Mouse (Mus musculus) frontal cortex, adult (tissue): ENCODE measurements at regions not wholly inside any gene's neighbourhood (a gene's known extent, or its start where the extent isn't known, plus 50 kb on each side); places are given as distances from the start of the nearest gene placed in this dataset.

Source experiments
- ATAC-seq: cut with Nextera tagmentation; 2 replicates; pipeline ENCODE4 v1.9.2; 2017; ENCODE audit warnings: mild to moderate bottlenecking, moderate library complexity, mixed read lengths; ENCODE audit not compliant: low TSS enrichment

GRCm38 (mm10) chr15:50246418-50247186 lies 3638.1 kb upstream of the Gm7489 start:
- no peak for ATAC-seq

GRCm38 (mm10) chr15:50260057-50260456 lies 3624.6 kb upstream of the Gm7489 start:
- no peak for ATAC-seq

GRCm38 (mm10) chr15:50261245-50261872 lies 3623.3 kb upstream of the Gm7489 start:
- ATAC-seq, result peak; percentile 83

GRCm38 (mm10) chr15:50267542-50267941 lies 3617.2 kb upstream of the Gm7489 start:
- no peak for ATAC-seq

DNA sequence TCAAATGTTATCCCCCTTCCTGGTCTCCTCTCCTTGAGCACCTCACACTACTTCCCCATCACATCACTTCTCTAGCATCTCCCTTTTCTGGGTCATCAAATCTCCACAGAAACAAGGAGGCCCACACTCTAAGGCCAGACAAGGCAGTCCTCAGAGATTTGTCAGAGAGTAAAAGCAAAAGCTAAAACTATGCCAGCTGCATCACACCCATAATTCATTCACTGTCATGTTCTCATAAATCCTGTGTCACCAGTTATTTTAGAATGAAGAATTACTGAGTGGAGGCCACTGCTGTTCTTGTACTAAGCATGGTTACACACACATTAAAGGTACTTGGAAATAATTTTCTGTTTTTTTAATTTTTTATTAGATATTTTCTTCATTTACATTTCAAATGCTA lies 3613.1 kb upstream of the Gm7489 start:
- peak; percentile 47; the same call in 1 of the 2 replicates for ATAC-seq

- ATAC-seq, result no peak
Observed at GRCm38 (mm10) chr15:50282576-50282975, 3602.1 kb upstream of the Gm7489 start.

DNA sequence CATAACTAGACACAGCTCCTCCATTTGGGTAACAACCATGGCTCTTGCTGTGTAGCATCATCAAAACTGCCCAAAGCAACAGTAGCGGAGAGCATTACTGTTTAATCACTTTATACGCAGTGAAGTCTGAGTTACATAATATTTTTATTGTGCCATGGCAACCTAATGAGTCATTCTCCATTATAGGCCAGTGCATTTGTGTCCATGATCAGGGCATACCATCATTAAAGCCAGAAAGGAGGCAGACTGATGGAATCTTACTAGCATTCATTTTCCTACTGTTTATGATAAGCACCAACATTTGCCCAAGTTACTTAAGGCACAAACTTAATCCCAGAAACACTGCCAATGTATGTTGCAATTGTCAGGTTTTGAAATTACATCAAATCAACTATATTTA lies 3601.2 kb upstream of the Gm7489 start:
- ATAC-seq, result no peak

DNA sequence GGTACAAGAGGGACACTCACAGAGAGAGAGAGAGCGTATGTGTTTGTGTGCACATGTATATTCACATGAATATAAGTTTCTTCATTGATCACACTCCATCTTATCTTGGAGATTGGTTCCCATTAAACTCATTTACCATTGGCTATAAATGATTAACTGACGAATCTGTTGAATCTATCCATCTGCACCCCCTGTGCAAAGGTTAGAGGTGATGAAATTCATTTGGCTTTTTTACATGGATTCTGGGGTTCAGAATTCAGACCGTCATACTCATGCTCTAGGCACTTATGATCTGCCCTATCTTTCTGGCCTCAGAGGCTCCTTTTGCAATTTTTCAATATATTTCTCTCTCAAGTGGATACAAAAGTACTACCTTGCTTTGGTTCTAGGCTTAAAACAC lies 3582.9 kb upstream of the Gm7489 start:
- no peak for ATAC-seq

DNA sequence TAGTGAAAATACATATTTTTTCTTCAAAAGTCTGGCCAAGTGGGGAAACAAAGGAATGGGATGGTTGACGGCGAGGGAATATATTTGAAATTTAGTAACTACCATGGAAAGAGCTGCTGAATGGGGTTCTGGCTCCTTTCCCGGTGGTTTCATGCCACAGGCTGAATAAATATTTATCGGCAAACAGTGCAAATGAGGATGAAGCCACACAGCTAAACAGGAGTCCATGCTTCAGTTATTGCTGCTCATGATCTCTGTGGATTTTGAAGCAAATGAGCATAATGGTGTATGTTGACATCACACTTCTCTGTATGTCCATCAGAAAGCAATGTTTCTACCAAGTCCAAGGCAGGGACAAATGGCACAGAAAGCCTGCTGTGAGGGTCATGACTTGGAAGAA lies 3580.6 kb upstream of the Gm7489 start:
- ATAC-seq, result no peak

GRCm38 (mm10) chr15:50320796-50321195 lies 3563.9 kb upstream of the Gm7489 start:
- no peak for ATAC-seq

GRCm38 (mm10) chr15:50345536-50345935 lies 3539.2 kb upstream of the Gm7489 start:
- ATAC-seq, result no peak

- ATAC-seq, result no peak
Observed at GRCm38 (mm10) chr15:50346953-50347352, 3537.8 kb upstream of the Gm7489 start.

- ATAC-seq, result no peak
Observed at GRCm38 (mm10) chr15:50360033-50360988, 3524.4 kb upstream of the Gm7489 start.

DNA sequence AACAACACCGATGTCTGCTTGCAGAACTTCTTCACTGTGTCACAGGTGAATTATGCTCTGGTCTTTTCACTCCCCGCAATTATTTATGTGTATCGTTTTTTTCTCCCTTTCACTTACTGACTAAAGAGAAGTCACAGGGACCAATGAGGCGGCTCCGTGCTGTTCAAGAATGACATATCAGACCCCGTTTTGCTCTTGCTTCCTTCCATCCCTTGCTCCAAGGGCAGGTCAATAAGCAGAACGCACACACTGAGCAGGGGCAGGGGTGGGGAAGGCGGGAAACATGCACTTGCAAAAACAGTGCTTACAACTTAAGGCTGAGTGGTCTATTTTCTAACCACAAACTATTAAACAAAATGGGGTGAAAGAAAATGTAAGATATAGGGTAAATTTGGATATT lies 3523.4 kb upstream of the Gm7489 start:
- ATAC-seq, result no peak

DNA sequence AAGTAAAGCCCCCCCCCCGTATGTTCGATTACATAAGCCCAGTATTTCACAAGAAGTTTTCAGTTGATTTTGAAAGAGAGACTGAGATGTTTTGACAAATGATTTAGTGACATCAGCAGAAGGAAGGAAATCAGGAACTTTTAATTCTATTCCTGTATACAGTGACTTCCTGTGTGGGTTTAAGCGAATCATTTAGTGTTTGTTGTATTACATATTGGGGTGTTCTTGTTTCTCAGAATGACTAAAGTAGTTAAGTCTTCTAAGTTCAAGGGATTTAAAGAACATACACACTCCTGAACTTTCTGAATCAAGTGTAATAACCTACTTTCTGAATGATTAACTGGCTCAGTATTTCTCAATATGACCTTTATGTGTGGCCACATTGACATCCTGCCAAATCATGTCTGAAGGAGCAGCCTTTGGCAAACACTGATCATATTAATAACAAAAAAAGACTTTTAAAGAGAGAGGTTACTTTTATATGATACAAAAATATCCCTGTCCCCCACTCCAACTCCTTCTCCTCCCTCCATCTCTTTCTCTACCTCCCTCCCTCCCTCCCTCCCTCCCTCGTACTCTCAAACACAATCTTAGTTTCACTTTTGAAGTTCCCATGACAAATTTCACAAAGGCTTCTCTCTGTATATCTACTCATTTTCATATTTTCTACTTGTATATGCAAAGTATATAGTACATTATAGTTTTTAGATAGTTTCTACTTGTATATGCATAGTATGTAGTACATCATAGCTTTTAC lies 3522.8 kb upstream of the Gm7489 start:
- ATAC-seq, result no peak

GRCm38 (mm10) chr15:50400006-50400781 lies 3484.5 kb upstream of the Gm7489 start:
- ATAC-seq, result no peak

DNA sequence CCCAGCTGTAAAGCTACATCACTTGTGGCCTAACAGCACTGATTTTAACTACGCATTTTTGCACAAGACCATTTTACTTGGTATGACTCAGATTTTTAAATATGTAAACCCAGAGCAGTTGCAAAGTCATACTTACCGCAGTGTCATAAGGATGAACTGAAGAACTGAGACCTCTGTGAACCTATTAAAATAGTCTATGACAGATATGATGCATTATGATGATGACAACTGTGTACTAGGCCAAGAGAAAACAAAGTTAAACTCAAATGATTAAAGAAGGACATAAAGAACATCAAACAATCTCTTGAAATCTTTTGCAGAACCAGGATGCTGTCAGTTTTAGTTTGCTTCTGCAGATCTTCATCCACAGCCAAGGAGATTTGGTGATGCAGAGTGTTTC lies 3483.3 kb upstream of the Gm7489 start:
- ATAC-seq, result peak; percentile 20; the same call in 1 of the 2 replicates

GRCm38 (mm10) chr15:50402551-50402950 lies 3482.2 kb upstream of the Gm7489 start:
- ATAC-seq, result no peak

GRCm38 (mm10) chr15:50403883-50404282 lies 3480.8 kb upstream of the Gm7489 start:
- no peak for ATAC-seq

- ATAC-seq, result no peak
Observed at GRCm38 (mm10) chr15:50408985-50409384, 3475.7 kb upstream of the Gm7489 start.

DNA sequence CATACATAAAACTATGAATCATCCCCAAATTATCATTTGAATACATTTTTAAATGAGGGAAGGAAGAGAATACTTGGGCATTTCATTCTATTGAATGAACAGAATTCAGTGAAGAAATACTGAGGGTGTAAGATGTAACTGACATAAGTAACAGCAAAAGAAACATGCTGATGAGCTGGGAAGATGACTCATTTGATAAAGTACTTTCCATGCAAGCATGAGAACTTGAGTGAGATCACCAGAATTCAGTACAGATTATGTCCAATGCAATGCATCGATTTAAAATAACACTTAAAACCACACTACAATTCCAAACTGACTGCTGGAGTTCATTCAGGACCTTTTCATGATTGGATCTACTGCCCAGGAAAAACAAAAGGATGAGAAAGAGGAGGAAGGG lies 3467.1 kb upstream of the Gm7489 start:
- no peak for ATAC-seq
